Mouse (Mus musculus): ENCODE data around the gene Mrps10.

- TF ChIP-seq POLR2A (IDR thresholded peaks at IDR 0.05; ENCODE audit: insufficient read length, low read depth) (no peak), TCF3 (IDR thresholded peaks at IDR 0.05; ENCODE audit: insufficient read length, low read depth) (no peak), REST (IDR thresholded peaks at IDR 0.05; ENCODE audit: insufficient read depth, insufficient read length) (no peak), MAX (IDR thresholded peaks at IDR 0.05; ENCODE audit: low read depth) (no peak), MYOD1 (IDR thresholded peaks at IDR 0.05; ENCODE audit: control insufficient read depth in 1 of 3, insufficient read length in 2 of 3, low read depth in 2 of 3) (no peak), USF1 (IDR thresholded peaks at IDR 0.05; ENCODE audit: low read depth) (no peak), CEBPB (IDR thresholded peaks at IDR 0.05; ENCODE audit: insufficient read depth, poor library complexity, severe bottlenecking) (no peak), MYOG (IDR thresholded peaks at IDR 0.05; ENCODE audit: control insufficient read depth in 1 of 3, insufficient read depth in 1 of 3, insufficient read length in 2 of 3, low read depth in 2 of 3) (no peak), TCF12 (IDR thresholded peaks at IDR 0.05; ENCODE audit: insufficient read depth, poor library complexity, severe bottlenecking) (no peak), POLR2AphosphoS2 (IDR thresholded peaks at IDR 0.05; ENCODE audit: insufficient read length, low read depth) (no peak)
Measured at GRCm38 (mm10) chr17:47373991-47374390, 5.3 kb downstream of the Mrps10 start.
